Mouse (Mus musculus): ENCODE results near the gene Polr2c. TPM values are rescaled to one million over a fixed set of nuclear protein-coding genes. Genes with fewer than 3 reads are reported as not detected.

Gene Polr2c
- polyA plus RNA-seq, 1 experiment from 2014 or later: 159 TPM

GRCm38 (mm10) chr8:94876820-94877219 is 19.6 kb downstream of the Polr2c start:
- Histone ChIP-seq H3K4me3 (ENCODE audit: low read depth, low read length) (no peak overlapping the region), H3K27ac (ENCODE audit: low read length) (no peak overlapping the region), H3K27me3 (ENCODE audit: control insufficient read depth, insufficient read depth, low read length) (no peaks in the 10 kb centered on the region), H3K36me3 (ENCODE audit: control insufficient read depth, insufficient read depth, low read length) (no peaks in the 10 kb centered on the region), H3K4me2 (replicated peaks; ENCODE audit: low read depth, low read length) (no peak overlapping the region), H3K9ac (replicated peaks; ENCODE audit: low read depth, low read length) (no peak overlapping the region), H3K4me1 (ENCODE audit: control insufficient read depth, insufficient read depth, low read length) (peaks cover 23% of the 10 kb centered on the region), H3K9me3 (ENCODE audit: control insufficient read depth, low read depth, low read length) (no peaks in the 10 kb centered on the region)
- 35% methylated on average over 3 of the region's 3 CpGs for WGBS
- no peak for ATAC-seq (ENCODE audit: insufficient number of reproducible peaks, insufficient read depth, low FRiP score, low read depth)

DNA sequence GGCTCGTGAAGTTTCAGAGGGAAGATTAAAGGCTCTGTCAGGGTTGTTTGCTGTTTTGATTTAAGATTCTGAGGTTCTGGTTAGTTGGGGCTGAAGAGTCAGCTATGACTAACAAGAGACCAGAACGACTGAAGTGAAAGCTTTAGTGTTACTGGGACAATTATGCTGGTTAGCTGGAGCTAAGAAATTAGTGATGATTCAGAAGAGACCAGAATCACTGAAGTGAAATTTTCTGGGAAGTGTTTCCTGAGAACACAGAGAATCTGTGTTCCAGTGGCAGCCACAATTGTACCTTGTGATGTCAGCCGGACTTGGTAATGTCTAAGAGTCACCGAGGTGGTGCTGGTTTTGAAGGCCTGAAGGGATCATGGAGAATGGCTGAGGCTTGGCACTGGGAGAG is 23.5 kb downstream of the Polr2c start:
- H3K4me2 ChIP-seq (replicated peaks; ENCODE audit: low read depth, low read length): no peak overlapping the region
- ATAC-seq (ENCODE audit: insufficient number of reproducible peaks, insufficient read depth, low FRiP score, low read depth): no peak
- no peaks in the 10 kb centered on the region for H3K4me1 ChIP-seq (ENCODE audit: control insufficient read depth, insufficient read depth, low read length)
- H3K36me3 ChIP-seq (ENCODE audit: control insufficient read depth, insufficient read depth, low read length): no peaks in the 10 kb centered on the region
- no peak overlapping the region for H3K4me3 ChIP-seq (ENCODE audit: low read depth, low read length)
- 69% methylated on average over 4 of the region's 4 CpGs for WGBS
- H3K9me3 ChIP-seq (ENCODE audit: control insufficient read depth, low read depth, low read length): no peaks in the 10 kb centered on the region
- no peak overlapping the region for H3K27ac ChIP-seq (ENCODE audit: low read length)
- no peaks in the 10 kb centered on the region for H3K27me3 ChIP-seq (ENCODE audit: control insufficient read depth, insufficient read depth, low read length)
- H3K9ac ChIP-seq (replicated peaks; ENCODE audit: low read depth, low read length): no peak overlapping the region

DNA sequence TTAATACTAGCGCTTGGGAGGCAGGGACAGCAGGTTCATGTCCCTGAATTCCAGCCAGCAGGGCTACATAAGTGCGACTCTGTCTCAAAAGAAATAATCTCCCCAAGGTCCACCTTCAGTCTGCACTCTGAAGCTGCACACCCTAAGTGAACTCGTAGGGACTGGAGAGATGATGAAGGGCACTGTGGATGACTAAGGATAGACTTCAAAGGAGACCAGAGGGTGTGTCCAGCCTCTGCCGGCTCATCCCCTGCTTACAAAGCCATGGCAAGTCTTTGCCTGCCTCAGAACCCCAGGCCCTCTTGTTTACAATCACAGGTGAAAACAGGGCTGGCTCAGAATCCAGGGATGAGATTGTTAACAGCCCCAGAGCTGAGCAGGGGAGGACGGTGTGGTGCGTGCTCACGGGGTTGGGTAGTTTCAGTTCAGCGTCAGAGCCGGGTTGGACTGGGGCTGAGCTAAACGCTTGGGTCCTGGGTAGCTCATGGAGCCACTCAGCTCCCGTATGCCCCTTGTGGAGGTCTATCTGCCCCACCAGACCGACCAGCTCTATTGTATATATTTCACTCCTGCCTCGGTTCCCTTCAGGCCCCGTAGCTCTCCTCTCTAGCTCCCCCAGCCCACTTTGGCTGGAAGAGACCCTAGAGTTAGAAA is 31.3 kb downstream of the Polr2c start:
- H3K9ac ChIP-seq (replicated peaks; ENCODE audit: low read depth, low read length): no peak overlapping the region
- H3K27me3 ChIP-seq (ENCODE audit: control insufficient read depth, insufficient read depth, low read length): no peaks in the 10 kb centered on the region
- no peaks in the 10 kb centered on the region for H3K36me3 ChIP-seq (ENCODE audit: control insufficient read depth, insufficient read depth, low read length)
- H3K4me1 ChIP-seq (ENCODE audit: control insufficient read depth, insufficient read depth, low read length): no peaks in the 10 kb centered on the region
- no peaks in the 10 kb centered on the region for H3K9me3 ChIP-seq (ENCODE audit: control insufficient read depth, low read depth, low read length)
- H3K4me3 ChIP-seq (ENCODE audit: low read depth, low read length): no peak overlapping the region
- H3K4me2 ChIP-seq (replicated peaks; ENCODE audit: low read depth, low read length): no peak overlapping the region; the same call in 1 of the 2 replicates
- no peak overlapping the region for H3K27ac ChIP-seq (ENCODE audit: low read length)
- no peak for ATAC-seq (ENCODE audit: insufficient number of reproducible peaks, insufficient read depth, low FRiP score, low read depth)
- WGBS: 27% methylated on average over 14 of the region's 14 CpGs

- ATAC-seq (ENCODE audit: insufficient number of reproducible peaks, insufficient read depth, low FRiP score, low read depth): peak; percentile 53; the same call in 1 of the 2 replicates
- Histone ChIP-seq H3K36me3 (ENCODE audit: control insufficient read depth, insufficient read depth, low read length) (no peaks in the 10 kb centered on the region), H3K4me2 (replicated peaks; ENCODE audit: low read depth, low read length) (no peak overlapping the region), H3K4me3 (ENCODE audit: low read depth, low read length) (no peak overlapping the region), H3K9me3 (ENCODE audit: control insufficient read depth, low read depth, low read length) (no peaks in the 10 kb centered on the region), H3K4me1 (ENCODE audit: control insufficient read depth, insufficient read depth, low read length) (no peaks in the 10 kb centered on the region), H3K9ac (replicated peaks; ENCODE audit: low read depth, low read length) (no peak overlapping the region), H3K27me3 (ENCODE audit: control insufficient read depth, insufficient read depth, low read length) (no peaks in the 10 kb centered on the region), H3K27ac (ENCODE audit: low read length) (peak overlapping the region; percentile 6; the same call in 1 of the 2 replicates)
- WGBS: 33% methylated on average over 2 of the region's 2 CpGs
Observed at GRCm38 (mm10) chr8:94892917-94893316, 35.7 kb downstream of the Polr2c start.

GRCm38 (mm10) chr8:94899262-94899661 is 42.0 kb downstream of the Polr2c start:
- no peaks in the 10 kb centered on the region for H3K27me3 ChIP-seq (ENCODE audit: control insufficient read depth, insufficient read depth, low read length)
- 9% methylated on average over 11 of the region's 11 CpGs for WGBS
- no peaks in the 10 kb centered on the region for H3K9me3 ChIP-seq (ENCODE audit: control insufficient read depth, low read depth, low read length)
- no peak overlapping the region for H3K4me3 ChIP-seq (ENCODE audit: low read depth, low read length)
- H3K4me2 ChIP-seq (replicated peaks; ENCODE audit: low read depth, low read length): peak overlapping the region; percentile 25
- peaks cover 13% of the 10 kb centered on the region for H3K36me3 ChIP-seq (ENCODE audit: control insufficient read depth, insufficient read depth, low read length)
- H3K27ac ChIP-seq (ENCODE audit: low read length): no peak overlapping the region
- peaks cover 22% of the 10 kb centered on the region for H3K4me1 ChIP-seq (ENCODE audit: control insufficient read depth, insufficient read depth, low read length)
- ATAC-seq (ENCODE audit: insufficient number of reproducible peaks, insufficient read depth, low FRiP score, low read depth): peak; percentile 85
- H3K9ac ChIP-seq (replicated peaks; ENCODE audit: low read depth, low read length): no peak overlapping the region

GRCm38 (mm10) chr8:94900617-94901016 is 43.4 kb downstream of the Polr2c start:
- peak overlapping the region; percentile 27; the same call in 1 of the 2 replicates for H3K27ac ChIP-seq (ENCODE audit: low read length)
- H3K4me3 ChIP-seq (ENCODE audit: low read depth, low read length): no peak overlapping the region
- H3K9me3 ChIP-seq (ENCODE audit: control insufficient read depth, low read depth, low read length): no peaks in the 10 kb centered on the region
- H3K27me3 ChIP-seq (ENCODE audit: control insufficient read depth, insufficient read depth, low read length): no peaks in the 10 kb centered on the region
- ATAC-seq (ENCODE audit: insufficient number of reproducible peaks, insufficient read depth, low FRiP score, low read depth): no peak
- peaks cover 27% of the 10 kb centered on the region for H3K4me1 ChIP-seq (ENCODE audit: control insufficient read depth, insufficient read depth, low read length)
- 23% methylated on average over 6 of the region's 6 CpGs for WGBS
- no peak overlapping the region for H3K4me2 ChIP-seq (replicated peaks; ENCODE audit: low read depth, low read length)
- peaks cover 23% of the 10 kb centered on the region for H3K36me3 ChIP-seq (ENCODE audit: control insufficient read depth, insufficient read depth, low read length)
- H3K9ac ChIP-seq (replicated peaks; ENCODE audit: low read depth, low read length): no peak overlapping the region

DNA sequence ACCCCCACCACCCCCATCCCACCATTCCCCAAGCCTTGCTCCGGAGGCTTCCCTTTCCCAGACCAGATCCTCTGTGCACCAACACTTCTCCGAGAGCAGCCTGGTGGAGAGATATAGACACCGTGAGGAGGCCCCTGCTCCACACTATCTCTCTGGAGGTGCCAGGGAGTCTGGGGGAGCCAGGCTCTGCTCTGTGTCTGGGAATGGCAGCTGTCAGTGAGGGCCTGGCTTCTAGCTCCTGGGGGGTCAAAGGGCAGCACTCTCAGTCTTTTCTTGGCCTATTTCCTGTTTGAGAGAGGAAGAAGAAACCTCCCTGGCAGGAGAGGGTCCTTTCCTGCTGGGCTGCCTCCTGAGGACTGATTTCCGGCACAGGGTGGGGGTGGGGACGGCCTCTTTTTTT is 43.8 kb downstream of the Polr2c start:
- Histone ChIP-seq H3K9ac (replicated peaks; ENCODE audit: low read depth, low read length) (no peak overlapping the region), H3K4me2 (replicated peaks; ENCODE audit: low read depth, low read length) (no peak overlapping the region), H3K27ac (ENCODE audit: low read length) (peak overlapping the region; percentile 27; the same call in 1 of the 2 replicates), H3K4me3 (ENCODE audit: low read depth, low read length) (no peak overlapping the region), H3K4me1 (ENCODE audit: control insufficient read depth, insufficient read depth, low read length) (peaks cover 27% of the 10 kb centered on the region), H3K27me3 (ENCODE audit: control insufficient read depth, insufficient read depth, low read length) (no peaks in the 10 kb centered on the region), H3K36me3 (ENCODE audit: control insufficient read depth, insufficient read depth, low read length) (peaks cover 27% of the 10 kb centered on the region), H3K9me3 (ENCODE audit: control insufficient read depth, low read depth, low read length) (no peaks in the 10 kb centered on the region)
- WGBS: 28% methylated on average over 5 of the region's 5 CpGs
- no peak for ATAC-seq (ENCODE audit: insufficient number of reproducible peaks, insufficient read depth, low FRiP score, low read depth)

DNA sequence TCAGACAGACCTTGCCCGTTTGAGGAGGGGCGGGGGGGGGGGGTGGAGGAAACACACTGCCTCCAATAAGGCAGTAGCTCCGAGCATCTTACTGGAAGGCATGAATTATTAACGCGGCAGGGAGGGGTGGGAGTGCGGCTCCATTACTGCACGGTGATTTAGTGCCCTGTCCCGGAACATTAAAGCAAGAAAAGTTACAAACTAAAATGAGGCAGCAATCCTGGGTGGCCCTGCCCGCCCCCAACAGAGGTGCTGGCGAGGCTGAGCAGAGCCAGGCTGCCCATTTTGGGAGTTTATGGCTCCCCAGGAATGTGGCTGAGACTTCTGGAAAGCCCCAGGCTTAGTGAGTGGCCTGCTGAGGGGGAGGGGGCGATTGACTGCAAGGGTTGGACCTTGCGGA is 46.5 kb downstream of the Polr2c start:
- H3K9me3 ChIP-seq (ENCODE audit: control insufficient read depth, low read depth, low read length): no peaks in the 10 kb centered on the region
- no peaks in the 10 kb centered on the region for H3K27me3 ChIP-seq (ENCODE audit: control insufficient read depth, insufficient read depth, low read length)
- H3K4me3 ChIP-seq (ENCODE audit: low read depth, low read length): no peak overlapping the region
- H3K4me1 ChIP-seq (ENCODE audit: control insufficient read depth, insufficient read depth, low read length): peaks cover 27% of the 10 kb centered on the region
- 49% methylated on average over 12 of the region's 12 CpGs for WGBS
- peaks cover 50% of the 10 kb centered on the region for H3K36me3 ChIP-seq (ENCODE audit: control insufficient read depth, insufficient read depth, low read length)
- no peak overlapping the region for H3K27ac ChIP-seq (ENCODE audit: low read length)
- no peak for ATAC-seq (ENCODE audit: insufficient number of reproducible peaks, insufficient read depth, low FRiP score, low read depth)
- H3K4me2 ChIP-seq (replicated peaks; ENCODE audit: low read depth, low read length): no peak overlapping the region
- H3K9ac ChIP-seq (replicated peaks; ENCODE audit: low read depth, low read length): no peak overlapping the region

Measured in stomach, embryonic 14.5 days (tissue).